Mouse (Mus musculus) heart, adult 8-10 months (tissue): ENCODE results near the gene Olfr1360. TPM values are rescaled to one million over a fixed set of nuclear protein-coding genes. Genes with fewer than 3 reads are reported as not detected.
"Not testable (repeated sequence)": the region's sequence is repeated elsewhere in the genome, so short reads cannot be mapped to it uniquely, and the experiment has no call there.

ENCODE experiments used
- DNase-seq: peaks from one replicate; pipeline ENCODE4 v3.0.0; 2022; ENCODE audit warnings: low spot score
- total RNA-seq, 4 experiments: library from RNA; stranded (reverse); gene quantifications; 2 replicates each; pipeline ENCODE4 v1.2.4; 2022

The Olfr1360 gene
- total RNA-seq, result not detected

- no peak for DNase-seq
These were observed at the start of gene Olfr1360 for GRCm38 (mm10) chr13:21677305-21677704. TSS of gene Olfr1360 (minus strand) at chr13:21677405.

GRCm38 (mm10) chr13:21722993-21723836, 46.0 kb upstream of the Olfr1360 start:
- no peak for DNase-seq

- DNase-seq, result no peak
These were observed 45.2 kb upstream of the Olfr1360 start for GRCm38 (mm10) chr13:21722373-21722925.

GRCm38 (mm10) chr13:21721757-21722372, 44.7 kb upstream of the Olfr1360 start, which contains the start of gene Hist1h2bm:
TSS of gene Hist1h2bm (plus strand) at chr13:21722044.
- DNase-seq, result peak; percentile 91

- DNase-seq, result not testable (repeated sequence)
These were observed 44.0 kb upstream of the Olfr1360 start for GRCm38 (mm10) chr13:21721107-21721756.

- no peak for DNase-seq
These were observed 41.3 kb upstream of the Olfr1360 start for GRCm38 (mm10) chr13:21718381-21719080.

GRCm38 (mm10) chr13:21717397-21718357, 40.5 kb upstream of the Olfr1360 start, which contains the start of gene Hist1h3h:
TSS of gene Hist1h3h (plus strand) at chr13:21717659.
- peak; percentile 85 for DNase-seq

- peak; percentile 15 for DNase-seq
These were observed 39.6 kb upstream of the Olfr1360 start for GRCm38 (mm10) chr13:21716540-21717391.

- peak; percentile 90 for DNase-seq
These were observed 38.8 kb upstream of the Olfr1360 start, which contains the start of the genes Hist1h2bl and Hist1h2ai for GRCm38 (mm10) chr13:21715864-21716539. TSS of gene Hist1h2bl (minus strand) at chr13:21716143. TSS of gene Hist1h2ai (plus strand) at chr13:21716422.

- no peak for DNase-seq
These were observed 38.1 kb upstream of the Olfr1360 start for GRCm38 (mm10) chr13:21715131-21715863.

- DNase-seq, result peak; percentile 65
These were observed 37.5 kb upstream of the Olfr1360 start for GRCm38 (mm10) chr13:21714725-21715124.

- no peak for DNase-seq
These were observed 34.5 kb upstream of the Olfr1360 start for GRCm38 (mm10) chr13:21711698-21712097.

- peak; percentile 86 for DNase-seq
These were observed 33.8 kb upstream of the Olfr1360 start for GRCm38 (mm10) chr13:21710821-21711525.

- peak; percentile 91 for DNase-seq
These were observed 33.0 kb upstream of the Olfr1360 start for GRCm38 (mm10) chr13:21710031-21710711.

GRCm38 (mm10) chr13:21706669-21707068, 29.5 kb upstream of the Olfr1360 start:
- DNase-seq, result no peak

GRCm38 (mm10) chr13:21697811-21698210, 20.6 kb upstream of the Olfr1360 start, which contains the start of gene Olfr1359:
TSS of gene Olfr1359 (plus strand) at chr13:21698111.
- DNase-seq, result no peak
